Mouse (Mus musculus) olfactory bulb, adult 2 months (tissue): ENCODE measurements at regions not wholly inside any gene's neighbourhood (a gene's known extent, or its start where the extent isn't known, plus 50 kb on each side); places are given as distances from the start of the nearest gene placed in this dataset.

Experiments
- H3K27ac ChIP-seq: fragments of 200-500 bp; 2 replicates; pipeline ENCODE4 v1.5.1; 2012; ENCODE audit warnings: low read depth, low read length; ENCODE audit not compliant: insufficient read depth
- H3K4me1 ChIP-seq: fragments of 200-500 bp; 2 replicates; pipeline ENCODE4 v1.6.1; 2012; ENCODE audit warnings: low read length; ENCODE audit not compliant: control insufficient read depth, insufficient read depth
- H3K4me3 ChIP-seq: fragments of 200-500 bp; 2 replicates; pipeline ENCODE4 v1.5.1; 2012; ENCODE audit warnings: mild to moderate bottlenecking, low read depth, low read length, moderate library complexity; ENCODE audit not compliant: insufficient read depth
- CTCF ChIP-seq: fragments of 200-500 bp; IDR thresholded peaks from 2 replicates; pipeline ENCODE4 v1.5.1; 2012; ENCODE audit warnings: low read depth, mild to moderate bottlenecking, low read length, moderate library complexity; ENCODE audit not compliant: insufficient read depth
- POLR2A ChIP-seq: fragments of 200-500 bp; IDR thresholded peaks from 2 replicates; pipeline ENCODE4 v1.6.1; 2012; ENCODE audit warnings: mild to moderate bottlenecking, low read depth, low read length, moderate library complexity; ENCODE audit not compliant: insufficient read depth
- WGBS: fragments of 180-500 bp; shearing (Covaris S2); methylation state at CpG from one replicate; pipeline ENCODE4 v1.1.7; 2018; 5-methylcytosine and 5-hydroxymethylcytosine counted together

DNA sequence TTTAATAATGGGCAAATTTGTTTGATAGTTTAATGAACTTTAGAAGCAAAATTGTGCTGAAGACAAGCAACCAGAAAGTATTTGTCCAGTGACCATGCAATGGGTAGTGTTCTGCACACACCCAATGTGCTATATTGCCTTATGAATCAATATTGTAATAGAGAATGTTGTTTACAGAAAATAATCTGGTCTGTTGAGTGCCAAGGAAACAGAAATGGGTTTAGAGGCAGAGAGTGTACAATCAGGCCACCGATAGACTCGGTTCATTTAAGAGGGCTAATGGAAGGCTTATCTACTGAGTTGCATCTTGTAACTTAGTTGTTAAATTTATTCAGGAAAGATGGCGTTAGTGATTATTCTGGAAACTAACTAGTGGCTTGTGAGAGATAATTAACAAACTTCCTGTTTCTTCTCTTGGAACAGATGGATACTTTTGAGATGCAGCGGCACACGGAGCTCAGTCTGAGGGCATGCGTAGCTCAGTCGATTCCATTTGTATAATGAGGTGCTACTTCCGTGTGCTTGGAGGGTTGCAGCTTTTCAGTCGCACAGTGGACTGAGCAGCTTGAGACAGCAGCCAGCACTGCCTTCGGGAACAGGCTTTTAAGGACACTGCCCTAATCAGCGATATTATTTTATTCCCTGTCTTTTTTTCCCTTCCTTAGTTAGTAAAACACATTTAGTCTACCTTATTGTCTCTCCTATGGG, 171.6 kb upstream of the Pkn2 start:
- H3K4me1 ChIP-seq: no peaks in the 10 kb centered on the region
- no peak overlapping the region for H3K4me3 ChIP-seq
- no peak for TF ChIP-seq POLR2A
- TF ChIP-seq CTCF: no peak
- WGBS: 58% methylated on average over 11 of the region's 11 CpGs
- no peak overlapping the region for H3K27ac ChIP-seq

- 88% methylated on average over 3 of the region's 3 CpGs for WGBS
These were observed 158.9 kb upstream of the Pkn2 start for GRCm38 (mm10) chr3:143040666-143041065.

DNA sequence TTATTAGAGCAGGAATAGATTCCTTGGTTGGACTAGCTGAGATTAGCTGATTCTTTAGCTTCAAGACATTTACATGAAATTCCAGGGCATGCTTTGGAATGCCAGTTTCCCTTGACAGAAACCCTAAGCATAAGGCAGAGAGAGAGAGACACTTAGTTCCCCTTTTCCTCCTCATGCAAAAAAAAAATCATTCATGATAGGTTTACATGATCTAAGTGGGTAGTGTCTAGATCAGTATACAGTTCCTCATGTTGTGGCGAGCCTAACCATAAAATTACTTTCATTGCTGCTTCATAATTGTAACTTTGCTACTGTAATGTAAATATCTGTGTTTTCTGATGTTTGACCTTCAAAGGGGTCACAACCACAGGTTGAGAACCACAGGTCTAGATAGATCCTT, 154.3 kb upstream of the Pkn2 start:
- Histone ChIP-seq H3K27ac (no peak overlapping the region), H3K4me3 (no peak overlapping the region), H3K4me1 (no peaks in the 10 kb centered on the region)
- TF ChIP-seq CTCF (no peak), POLR2A (no peak)
- 96% methylated on average over 1 of the region's 1 CpGs for WGBS

More at GRCm38 (mm10) chr3:143040666-143041065, 158.9 kb upstream of the Pkn2 start:
- Histone ChIP-seq H3K4me1 (no peaks in the 10 kb centered on the region), H3K4me3 (no peak overlapping the region), H3K27ac (no peak overlapping the region)
- TF ChIP-seq POLR2A: no peak
- TF ChIP-seq CTCF: no peak

DNA sequence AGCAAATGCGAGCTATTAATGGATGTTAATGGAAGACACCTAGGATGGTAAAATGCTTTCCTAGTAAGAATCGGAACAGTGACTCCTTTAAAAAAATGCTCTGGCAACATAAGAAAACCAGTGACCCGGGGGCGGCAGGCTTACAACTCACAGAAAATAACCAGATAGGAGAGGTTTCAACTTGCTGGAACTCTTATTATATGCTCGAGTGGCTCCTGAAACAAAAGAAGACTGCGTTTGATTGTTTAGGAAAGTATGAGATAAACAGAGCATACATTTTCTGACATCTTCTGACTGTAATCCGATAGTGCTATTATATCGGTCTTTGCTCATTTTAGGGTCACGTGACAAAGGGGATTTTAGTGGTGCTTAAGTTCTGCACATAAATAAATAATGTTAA, 152.8 kb upstream of the Pkn2 start:
- Histone ChIP-seq H3K4me3 (no peak overlapping the region), H3K4me1 (no peaks in the 10 kb centered on the region), H3K27ac (no peak overlapping the region)
- WGBS: 71% methylated on average over 9 of the region's 9 CpGs
- TF ChIP-seq POLR2A (no peak), CTCF (no peak)

- WGBS: 84% methylated on average over 4 of the region's 4 CpGs
- Histone ChIP-seq H3K4me3 (no peak overlapping the region), H3K4me1 (no peaks in the 10 kb centered on the region), H3K27ac (no peak overlapping the region)
- TF ChIP-seq CTCF (no peak), POLR2A (no peak)
These were observed 140.7 kb upstream of the Pkn2 start for GRCm38 (mm10) chr3:143022486-143022885.

DNA sequence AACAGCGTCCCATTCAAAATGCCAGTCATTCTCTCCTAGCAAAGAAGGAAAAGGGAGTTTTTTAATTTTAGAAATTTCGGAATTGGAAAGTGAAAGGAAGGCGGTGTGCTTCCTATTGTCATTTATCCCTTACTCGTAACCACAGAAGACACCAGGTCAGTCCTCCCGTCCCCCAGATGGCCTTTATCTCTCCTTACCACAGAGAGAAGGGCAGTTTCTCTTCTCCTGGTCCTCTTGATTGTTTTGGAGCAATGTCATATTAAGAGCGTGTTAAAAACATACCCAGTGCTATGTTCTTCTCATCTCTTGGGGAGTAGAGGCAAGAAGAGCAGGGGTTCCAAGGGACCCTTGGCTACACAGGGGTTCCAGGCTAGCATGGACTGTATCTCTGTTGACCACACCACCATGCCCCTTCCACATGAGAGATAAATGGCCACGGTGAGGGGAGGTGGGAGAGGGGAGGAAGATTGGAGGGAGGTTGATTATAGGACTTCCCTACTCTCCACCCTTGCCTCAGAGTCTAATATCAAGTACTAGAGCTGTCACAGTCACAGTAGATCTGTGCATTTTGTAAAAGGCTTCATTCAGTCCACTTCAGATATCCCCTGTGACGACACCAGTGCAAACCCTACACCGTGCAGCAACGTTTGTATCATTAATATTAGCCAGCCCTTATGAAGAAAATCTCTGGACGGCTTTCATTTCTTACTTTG, 139.5 kb upstream of the Pkn2 start:
- H3K4me3 ChIP-seq: no peak overlapping the region
- TF ChIP-seq POLR2A: no peak
- no peak for TF ChIP-seq CTCF
- no peak overlapping the region for H3K27ac ChIP-seq
- 86% methylated on average over 11 of the region's 11 CpGs for WGBS
- H3K4me1 ChIP-seq: no peaks in the 10 kb centered on the region

DNA sequence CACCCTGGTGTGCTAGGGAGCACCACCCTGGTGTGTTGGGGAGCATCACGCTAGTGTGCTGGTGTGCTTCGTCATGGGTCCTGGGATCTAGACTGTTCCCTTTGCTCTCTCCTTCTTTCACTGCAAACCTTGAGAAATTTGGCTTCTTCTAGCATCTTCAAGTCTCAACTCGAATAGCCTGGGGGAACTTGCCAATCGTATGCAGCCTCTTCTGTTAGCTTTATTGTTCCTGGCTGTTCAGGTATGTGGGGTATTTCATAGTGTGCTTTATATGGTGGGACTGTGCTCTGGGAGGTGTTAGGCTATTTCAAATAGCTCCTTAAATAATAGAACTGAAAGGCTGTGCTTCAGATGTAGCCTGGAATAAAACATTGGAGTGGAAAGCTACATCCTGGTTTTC, 135.7 kb upstream of the Pkn2 start:
- Histone ChIP-seq H3K4me3 (no peak overlapping the region), H3K4me1 (no peaks in the 10 kb centered on the region), H3K27ac (no peak overlapping the region)
- TF ChIP-seq CTCF: no peak
- TF ChIP-seq POLR2A: no peak
- 91% methylated on average over 4 of the region's 4 CpGs for WGBS

DNA sequence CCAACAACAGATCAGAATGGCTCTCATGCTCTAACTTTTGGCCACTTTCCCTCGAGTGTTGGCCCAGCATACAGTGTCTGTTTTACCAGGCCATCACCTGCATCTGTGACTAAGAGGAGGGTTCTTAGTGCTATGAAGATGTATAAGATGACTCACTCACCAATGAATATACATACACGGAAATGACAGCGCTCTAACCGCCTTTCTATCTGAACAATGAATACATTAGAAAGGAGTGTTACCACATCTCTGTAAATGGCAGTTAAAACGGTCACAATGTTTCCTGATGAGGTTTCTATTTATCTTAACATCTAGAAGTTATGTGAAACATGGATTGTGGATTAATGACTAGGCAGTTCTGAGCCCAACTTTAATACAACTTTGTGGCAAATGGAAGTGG, 135.0 kb upstream of the Pkn2 start:
- H3K4me1 ChIP-seq: no peaks in the 10 kb centered on the region
- 91% methylated on average over 5 of the region's 5 CpGs for WGBS
- no peak for TF ChIP-seq CTCF
- no peak for TF ChIP-seq POLR2A

GRCm38 (mm10) chr3:143014421-143014820, 132.6 kb upstream of the Pkn2 start:
- TF ChIP-seq POLR2A (no peak), CTCF (no peak)
- Histone ChIP-seq H3K27ac (no peak overlapping the region), H3K4me3 (no peak overlapping the region), H3K4me1 (no peaks in the 10 kb centered on the region)
- 86% methylated on average over 4 of the region's 4 CpGs for WGBS

More for the DNA sequence above, 135.0 kb upstream of the Pkn2 start:
- Histone ChIP-seq H3K27ac (no peak overlapping the region), H3K4me3 (no peak overlapping the region)

- H3K27ac ChIP-seq: no peak overlapping the region
- WGBS: 95% methylated on average over 3 of the region's 3 CpGs
- no peak overlapping the region for H3K4me3 ChIP-seq
- no peaks in the 10 kb centered on the region for H3K4me1 ChIP-seq
- TF ChIP-seq POLR2A (no peak), CTCF (no peak)
These were observed 125.2 kb upstream of the Pkn2 start for GRCm38 (mm10) chr3:143007047-143007446.
